Mouse (Mus musculus): ENCODE data around the gene Uqcrfs1. TPM values are rescaled to one million over a fixed set of nuclear protein-coding genes. Genes with fewer than 3 reads are reported as not detected.
A peak's percentile ranks its signal among the peaks of the same experiment; 100 is the strongest.

Gene Uqcrfs1
- polyA plus RNA-seq, 1 experiment: 171 TPM

DNA sequence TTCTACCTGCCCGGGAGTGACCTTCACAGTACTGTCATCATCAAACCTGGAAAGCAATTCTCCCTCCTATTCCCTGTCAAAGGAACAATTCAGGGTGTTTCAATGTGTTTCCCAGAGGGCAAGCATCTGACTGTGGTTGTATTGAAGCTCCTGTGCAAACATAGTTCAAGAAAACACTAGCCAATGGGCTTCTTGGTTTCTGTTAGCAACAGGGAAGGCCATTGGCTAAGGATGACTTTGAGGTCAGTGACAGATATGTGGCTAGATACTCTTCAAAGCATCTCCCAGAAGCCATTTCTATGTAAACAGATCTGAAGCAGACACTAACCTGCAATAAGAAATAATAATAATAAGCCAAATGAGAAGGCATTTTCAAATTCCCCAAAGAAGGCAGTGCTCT lies 25.0 kb upstream of the Uqcrfs1 start:
- WGBS: 96% methylated on average over 1 of the region's 1 CpGs
- Histone ChIP-seq H3K4me1 (replicated peaks; ENCODE audit: control insufficient read depth, insufficient read depth, low read length) (peaks cover 9% of the 10 kb centered on the region), H3K27me3 (ENCODE audit: control insufficient read depth, insufficient read depth, low read length) (no peaks in the 10 kb centered on the region), H3K4me3 (ENCODE audit: control insufficient read depth, insufficient read depth, low read length) (no peak overlapping the region), H3K27ac (ENCODE audit: control insufficient read depth, insufficient read depth, low read length) (no peak overlapping the region), H3K36me3 (ENCODE audit: control insufficient read depth, insufficient read depth, low read length) (no peaks in the 10 kb centered on the region)
- DNase-seq: no peak
- TF ChIP-seq CTCF (IDR thresholded peaks at IDR 0.05; ENCODE audit: borderline replicate concordance, control insufficient read depth, extremely low read depth, insufficient read depth, low read length, poor library complexity) (no peak), POLR2A (IDR thresholded peaks at IDR 0.05; ENCODE audit: control insufficient read depth, extremely low read depth, insufficient read depth, low read length, poor library complexity) (no peak)

GRCm38 (mm10) chr13:30567571-30567970 lies 22.4 kb upstream of the Uqcrfs1 start:
- WGBS: 96% methylated on average over 7 of the region's 7 CpGs

GRCm38 (mm10) chr13:30566767-30567166 lies 21.6 kb upstream of the Uqcrfs1 start:
- no peaks in the 10 kb centered on the region for H3K36me3 ChIP-seq (ENCODE audit: control insufficient read depth, insufficient read depth, low read length)
- TF ChIP-seq CTCF (IDR thresholded peaks at IDR 0.05; ENCODE audit: borderline replicate concordance, control insufficient read depth, extremely low read depth, insufficient read depth, low read length, poor library complexity) (peak; percentile 51; the same call in 1 of the 2 replicates), POLR2A (IDR thresholded peaks at IDR 0.05; ENCODE audit: control insufficient read depth, extremely low read depth, insufficient read depth, low read length, poor library complexity) (no peak)
- 36% methylated on average over 8 of the region's 8 CpGs for WGBS
- peak; percentile 63 for DNase-seq
- no peak overlapping the region for H3K27ac ChIP-seq (ENCODE audit: control insufficient read depth, insufficient read depth, low read length)
- H3K4me3 ChIP-seq (ENCODE audit: control insufficient read depth, insufficient read depth, low read length): no peak overlapping the region
- no peaks in the 10 kb centered on the region for H3K27me3 ChIP-seq (ENCODE audit: control insufficient read depth, insufficient read depth, low read length)
- H3K4me1 ChIP-seq (replicated peaks; ENCODE audit: control insufficient read depth, insufficient read depth, low read length): peaks cover 9% of the 10 kb centered on the region

More at GRCm38 (mm10) chr13:30567571-30567970, 22.4 kb upstream of the Uqcrfs1 start:
- DNase-seq: no peak
- TF ChIP-seq POLR2A (IDR thresholded peaks at IDR 0.05; ENCODE audit: control insufficient read depth, extremely low read depth, insufficient read depth, low read length, poor library complexity) (no peak), CTCF (IDR thresholded peaks at IDR 0.05; ENCODE audit: borderline replicate concordance, control insufficient read depth, extremely low read depth, insufficient read depth, low read length, poor library complexity) (no peak)
- Histone ChIP-seq H3K27me3 (ENCODE audit: control insufficient read depth, insufficient read depth, low read length) (no peaks in the 10 kb centered on the region), H3K4me3 (ENCODE audit: control insufficient read depth, insufficient read depth, low read length) (no peak overlapping the region), H3K27ac (ENCODE audit: control insufficient read depth, insufficient read depth, low read length) (no peak overlapping the region), H3K4me1 (replicated peaks; ENCODE audit: control insufficient read depth, insufficient read depth, low read length) (peaks cover 9% of the 10 kb centered on the region), H3K36me3 (ENCODE audit: control insufficient read depth, insufficient read depth, low read length) (no peaks in the 10 kb centered on the region)

DNA sequence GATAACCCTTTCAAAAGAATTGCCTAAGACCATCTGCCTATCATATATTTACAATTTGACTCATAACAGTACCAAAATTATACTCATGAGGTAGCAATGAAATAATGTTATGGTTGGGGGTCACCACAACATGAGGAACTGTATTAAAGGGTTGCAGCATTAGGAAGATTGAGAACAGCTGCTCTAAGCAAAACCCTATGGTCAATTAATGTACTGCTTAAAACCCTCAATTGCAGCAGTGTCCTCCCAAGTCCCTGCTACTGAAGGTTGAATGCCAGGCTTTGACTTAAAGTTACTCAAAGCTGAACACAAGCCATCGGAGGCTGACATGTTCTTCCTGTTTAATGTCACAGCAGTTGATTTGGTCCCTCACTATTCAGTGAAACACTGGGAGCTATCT lies 15.4 kb upstream of the Uqcrfs1 start:
- no peaks in the 10 kb centered on the region for H3K4me1 ChIP-seq (replicated peaks; ENCODE audit: control insufficient read depth, insufficient read depth, low read length)
- H3K4me3 ChIP-seq (ENCODE audit: control insufficient read depth, insufficient read depth, low read length): no peak overlapping the region
- TF ChIP-seq CTCF (IDR thresholded peaks at IDR 0.05; ENCODE audit: borderline replicate concordance, control insufficient read depth, extremely low read depth, insufficient read depth, low read length, poor library complexity): no peak
- no peak for TF ChIP-seq POLR2A (IDR thresholded peaks at IDR 0.05; ENCODE audit: control insufficient read depth, extremely low read depth, insufficient read depth, low read length, poor library complexity)
- no peaks in the 10 kb centered on the region for H3K36me3 ChIP-seq (ENCODE audit: control insufficient read depth, insufficient read depth, low read length)
- H3K27ac ChIP-seq (ENCODE audit: control insufficient read depth, insufficient read depth, low read length): no peak overlapping the region
- no peaks in the 10 kb centered on the region for H3K27me3 ChIP-seq (ENCODE audit: control insufficient read depth, insufficient read depth, low read length)
- 92% methylated on average over 1 of the region's 1 CpGs for WGBS
- DNase-seq: no peak

DNA sequence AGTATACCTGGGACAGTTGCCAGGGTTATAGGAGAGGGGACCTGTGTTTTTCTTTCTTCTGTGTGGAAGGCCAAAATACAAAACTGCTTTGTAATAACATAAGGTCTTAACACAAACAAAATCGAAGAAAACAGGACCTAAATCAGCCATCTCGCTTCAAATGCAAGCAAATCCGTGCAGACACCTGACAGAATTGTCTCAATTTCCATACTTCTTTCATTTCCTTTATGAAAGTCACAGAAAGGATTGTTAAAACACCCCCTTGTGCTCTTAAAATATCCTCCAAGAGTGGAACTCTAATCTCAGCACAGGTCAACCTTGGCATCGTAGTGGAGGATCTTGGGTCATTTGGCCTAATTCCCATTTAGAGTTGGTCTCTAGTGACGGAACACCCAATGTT lies 14.9 kb upstream of the Uqcrfs1 start:
- Histone ChIP-seq H3K4me3 (ENCODE audit: control insufficient read depth, insufficient read depth, low read length) (no peak overlapping the region), H3K27ac (ENCODE audit: control insufficient read depth, insufficient read depth, low read length) (no peak overlapping the region), H3K4me1 (replicated peaks; ENCODE audit: control insufficient read depth, insufficient read depth, low read length) (no peaks in the 10 kb centered on the region), H3K36me3 (ENCODE audit: control insufficient read depth, insufficient read depth, low read length) (no peaks in the 10 kb centered on the region), H3K27me3 (ENCODE audit: control insufficient read depth, insufficient read depth, low read length) (no peaks in the 10 kb centered on the region)
- DNase-seq: no peak
- 95% methylated on average over 5 of the region's 5 CpGs for WGBS
- TF ChIP-seq POLR2A (IDR thresholded peaks at IDR 0.05; ENCODE audit: control insufficient read depth, extremely low read depth, insufficient read depth, low read length, poor library complexity) (no peak), CTCF (IDR thresholded peaks at IDR 0.05; ENCODE audit: borderline replicate concordance, control insufficient read depth, extremely low read depth, insufficient read depth, low read length, poor library complexity) (no peak)

DNA sequence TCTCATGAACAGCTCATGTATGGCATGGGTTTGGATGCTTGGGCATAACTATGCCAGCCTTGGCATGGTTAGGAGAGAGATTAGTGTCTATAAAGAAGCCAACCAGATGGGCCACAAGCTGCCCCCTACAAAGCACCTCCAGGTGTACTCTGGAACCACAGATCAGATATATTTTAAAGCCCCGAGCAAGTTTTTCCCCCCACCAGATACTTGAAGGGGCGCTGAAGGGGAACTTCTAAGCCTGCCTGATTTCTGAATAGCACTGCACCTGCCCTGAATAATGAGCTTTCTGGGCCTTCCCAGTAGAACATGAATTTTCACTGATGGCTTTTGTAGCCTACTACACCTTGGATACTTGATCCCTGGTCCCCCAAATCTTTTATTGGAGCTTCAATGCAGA lies 12.6 kb upstream of the Uqcrfs1 start:
- Histone ChIP-seq H3K4me1 (replicated peaks; ENCODE audit: control insufficient read depth, insufficient read depth, low read length) (no peaks in the 10 kb centered on the region), H3K27me3 (ENCODE audit: control insufficient read depth, insufficient read depth, low read length) (no peaks in the 10 kb centered on the region), H3K4me3 (ENCODE audit: control insufficient read depth, insufficient read depth, low read length) (no peak overlapping the region), H3K36me3 (ENCODE audit: control insufficient read depth, insufficient read depth, low read length) (no peaks in the 10 kb centered on the region), H3K27ac (ENCODE audit: control insufficient read depth, insufficient read depth, low read length) (no peak overlapping the region)
- no peak for DNase-seq
- TF ChIP-seq CTCF (IDR thresholded peaks at IDR 0.05; ENCODE audit: borderline replicate concordance, control insufficient read depth, extremely low read depth, insufficient read depth, low read length, poor library complexity): no peak
- no peak for TF ChIP-seq POLR2A (IDR thresholded peaks at IDR 0.05; ENCODE audit: control insufficient read depth, extremely low read depth, insufficient read depth, low read length, poor library complexity)
- WGBS: 14% methylated on average over 2 of the region's 2 CpGs

DNA sequence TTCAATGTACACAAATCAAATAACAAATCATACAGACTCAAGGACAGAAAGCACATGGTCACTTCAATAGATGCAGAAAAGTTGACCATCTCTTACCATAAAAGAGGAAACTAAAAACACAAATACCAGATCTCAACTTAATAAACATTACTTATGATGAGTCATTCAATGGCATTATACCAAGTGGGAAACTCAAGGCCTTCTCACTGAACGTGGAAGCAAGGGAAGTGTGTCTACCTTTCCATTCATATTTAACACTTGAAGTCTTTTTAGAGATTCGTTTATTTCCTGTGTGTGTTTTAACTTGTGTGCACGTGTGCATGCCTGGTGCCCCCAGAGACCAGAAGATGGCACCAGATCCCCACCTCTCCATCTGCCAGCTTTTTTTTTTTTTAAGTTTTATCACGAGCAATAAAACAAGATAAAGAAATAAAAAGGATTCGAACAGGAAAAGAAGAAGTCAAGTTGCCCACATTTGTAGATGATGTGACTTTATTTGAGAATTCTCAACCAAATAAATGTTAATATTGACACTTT lies 8.0 kb upstream of the Uqcrfs1 start:
- peak; percentile 44 for DNase-seq
- Histone ChIP-seq H3K4me1 (replicated peaks; ENCODE audit: control insufficient read depth, insufficient read depth, low read length) (no peaks in the 10 kb centered on the region), H3K27ac (ENCODE audit: control insufficient read depth, insufficient read depth, low read length) (no peak overlapping the region), H3K4me3 (ENCODE audit: control insufficient read depth, insufficient read depth, low read length) (no peak overlapping the region), H3K27me3 (ENCODE audit: control insufficient read depth, insufficient read depth, low read length) (no peaks in the 10 kb centered on the region), H3K36me3 (ENCODE audit: control insufficient read depth, insufficient read depth, low read length) (no peaks in the 10 kb centered on the region)
- WGBS: 8% methylated on average over 5 of the region's 5 CpGs
- TF ChIP-seq CTCF (IDR thresholded peaks at IDR 0.05; ENCODE audit: borderline replicate concordance, control insufficient read depth, extremely low read depth, insufficient read depth, low read length, poor library complexity) (no peak), POLR2A (IDR thresholded peaks at IDR 0.05; ENCODE audit: control insufficient read depth, extremely low read depth, insufficient read depth, low read length, poor library complexity) (no peak)

Data from thymus, adult 2 months (tissue).